Mouse (Mus musculus) heart, embryonic 13.5 days (tissue): ENCODE results near the gene Zfp967. TPM values are rescaled to one million over a fixed set of nuclear protein-coding genes. Genes with fewer than 3 reads are reported as not detected.
"Not testable (repeated sequence)": the region's sequence is repeated elsewhere in the genome, so short reads cannot be mapped to it uniquely, and the experiment has no call there.

Experiments used
- ATAC-seq: fragments of 200-750 bp; cut with Nextera tagmentation; 2 replicates; pipeline ENCODE4 v1.8.0; 2017; ENCODE audit warnings: moderate TSS enrichment; ENCODE audit not compliant: insufficient number of reproducible peaks, low FRiP score, low TSS enrichment; ENCODE audit errors: extremely low read depth
- H3K27ac ChIP-seq: fragments of 300-500 bp; sonication (generic); replicated peaks from 2 replicates; pipeline ENCODE4 v1.5.1; 2015; ENCODE audit warnings: moderate library complexity, mild to moderate bottlenecking, inconsistent platforms
- H3K27me3 ChIP-seq: fragments of 300-500 bp; sonication (generic); replicated peaks from 2 replicates; pipeline ENCODE4 v1.6.1; 2015; ENCODE audit warnings: mild to moderate bottlenecking, inconsistent platforms
- H3K36me3 ChIP-seq: fragments of 300-500 bp; sonication (generic); 2 replicates; pipeline ENCODE4 v1.6.1; 2015; ENCODE audit warnings: mild to moderate bottlenecking, inconsistent platforms
- H3K4me1 ChIP-seq: fragments of 300-500 bp; sonication (generic); 2 replicates; pipeline ENCODE4 v1.6.1; 2015; ENCODE audit warnings: inconsistent platforms
- H3K4me2 ChIP-seq: fragments of 300-500 bp; sonication (generic); 2 replicates; pipeline ENCODE4 v1.6.1; 2015; ENCODE audit warnings: inconsistent platforms, mild to moderate bottlenecking, moderate library complexity
- H3K4me3 ChIP-seq: fragments of 300-500 bp; sonication (generic); 2 replicates; pipeline ENCODE4 v1.5.1; 2015; ENCODE audit warnings: moderate library complexity, mild to moderate bottlenecking, inconsistent platforms
- H3K9ac ChIP-seq: fragments of 300-500 bp; sonication (generic); 2 replicates; pipeline ENCODE4 v1.6.1; 2015; ENCODE audit warnings: inconsistent platforms, mild to moderate bottlenecking, moderate library complexity
- H3K9me3 ChIP-seq: fragments of 300-500 bp; sonication (generic); 2 replicates; pipeline ENCODE4 v1.6.1; 2016; ENCODE audit warnings: inconsistent platforms
- WGBS: fragments of 180-500 bp; shearing (Covaris S2); methylation state at CpG from one replicate; pipeline ENCODE4 v1.1.7; 2015; ENCODE audit warnings: mixed read lengths; 5-methylcytosine and 5-hydroxymethylcytosine counted together
- polyA plus RNA-seq: library from polyadenylated mRNA; unstranded; fragments of >200 nt; fragmentation: Nextera tagmentation; extraction: Ambion mirVana; gene quantifications from 2 replicates; pipeline ENCODE4 v1.2.1, GENCODE M21; 2015

The Zfp967 gene
- not detected in 2 replicates for polyA plus RNA-seq

DNA sequence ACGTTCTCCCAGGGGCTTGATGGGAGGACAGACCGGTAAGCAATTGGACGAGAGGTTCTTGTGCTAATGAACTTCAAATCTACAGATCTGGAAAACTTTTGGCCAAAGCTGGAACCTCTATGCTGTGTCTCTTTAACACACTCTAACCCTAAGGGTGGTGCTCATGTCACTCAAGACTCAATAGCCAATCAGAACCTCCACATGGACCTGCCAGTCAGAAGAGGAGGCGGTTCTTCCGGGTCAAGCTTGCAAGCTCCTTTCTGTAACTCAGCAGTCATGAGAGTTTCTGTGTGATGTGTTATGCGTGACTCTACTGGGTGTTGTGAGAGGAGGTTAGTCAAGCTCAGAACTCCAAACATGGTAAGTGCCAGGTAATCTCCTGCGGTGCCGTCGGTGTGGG is at the start of gene Zfp967:
Gene Zfp967, plus strand, starts transcription at position 301 of the 400 bp plus-strand sequence.
- H3K27ac ChIP-seq, H3K9me3 ChIP-seq, H3K4me1 ChIP-seq, H3K4me3 ChIP-seq, H3K36me3 ChIP-seq, H3K9ac ChIP-seq, H3K4me2 ChIP-seq, H3K27me3 ChIP-seq, ATAC-seq: not testable (repeated sequence)
- WGBS = no CpG with 5 or more reads among the region's 9 CpGs

DNA sequence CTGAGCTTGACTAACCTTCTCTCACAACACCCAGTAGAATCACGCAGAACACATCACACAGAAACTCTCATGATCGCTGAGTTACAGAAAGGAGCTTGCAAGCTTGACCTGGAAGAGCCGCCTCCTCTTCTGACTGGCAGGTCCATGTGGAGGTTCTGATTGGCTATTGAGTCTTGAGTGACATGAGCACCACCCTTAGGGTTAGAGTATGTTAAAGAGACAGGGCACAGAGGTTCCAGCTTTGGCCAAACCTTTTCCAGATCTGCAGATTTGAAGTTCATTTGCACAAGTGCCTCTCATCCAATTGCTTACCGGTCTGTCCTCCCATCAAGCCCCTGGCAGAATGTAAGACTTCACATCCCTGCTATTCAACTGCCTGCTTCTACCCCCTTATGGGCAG is 34.2 kb upstream of the Zfp967 start, which contains the start of gene Gm14434:
Gene Gm14434, minus strand, starts transcription at position 101 of the 400 bp plus-strand sequence.
- H3K27me3 ChIP-seq, H3K36me3 ChIP-seq, H3K27ac ChIP-seq, H3K9ac ChIP-seq, H3K4me3 ChIP-seq, H3K4me2 ChIP-seq, H3K9me3 ChIP-seq, ATAC-seq, H3K4me1 ChIP-seq: not testable (repeated sequence)
- WGBS = no CpG with 5 or more reads among the region's 4 CpGs

Other genes with a start within 250 kb of the Zfp967 start
- gene Gm11009, start 201.6 kb upstream of the Zfp967 start, polyA plus RNA-seq = not detected in 2 replicates
- gene Gm14435, start 97.5 kb upstream of the Zfp967 start, polyA plus RNA-seq = 13.1 and 14.6 TPM in 2 replicates
- gene Gm14434, start 34.3 kb upstream of the Zfp967 start, polyA plus RNA-seq = 2.2 TPM in 1 of 2 replicates, not detected in the other
- 15.5 and 24.0 TPM in 2 replicates for gene Gm14308, start 115.3 kb downstream of the Zfp967 start, polyA plus RNA-seq
- 10.2 and 17.3 TPM in 2 replicates for gene Zfp973, start 149.5 kb downstream of the Zfp967 start, polyA plus RNA-seq
- 25.7 and 25.8 TPM in 2 replicates for gene Gm14305, start 187.3 kb downstream of the Zfp967 start, polyA plus RNA-seq